Mouse (Mus musculus) CH12.LX (cell line): ENCODE measurements around the gene Pex13.

Source experiments
- BHLHE40 ChIP-seq: IDR thresholded peaks from 2 replicates; pipeline ENCODE4 v1.6.1; 2011; ENCODE audit warnings: mild to moderate bottlenecking, low read depth, low read length, improper control_type of control experiment
- CTCF ChIP-seq, 2 experiments: IDR thresholded peaks in 1 of 2; conservative IDR thresholded peaks in 1 of 2; 2 replicates each; pipeline ENCODE4 v1.5.1; 2011 to 2012; ENCODE audit warnings: low read depth in 2 of 2, low read length in 2 of 2, improper control_type of control experiment in 1 of 2, inconsistent platforms in 1 of 2, mild to moderate bottlenecking in 1 of 2, moderate library complexity in 1 of 2
- EP300 ChIP-seq: IDR thresholded peaks from 2 replicates; pipeline ENCODE4 v1.6.1; 2011; ENCODE audit warnings: low read length, improper control_type of control experiment
- MAX ChIP-seq: IDR thresholded peaks from 2 replicates; pipeline ENCODE4 v1.6.1; 2011; ENCODE audit warnings: low read length, improper control_type of control experiment
- NRF1 ChIP-seq: IDR thresholded peaks from 2 replicates; pipeline ENCODE4 v1.6.1; 2014; ENCODE audit warnings: low read depth, mild to moderate bottlenecking, inconsistent platforms, low read length, improper control_type of control experiment, moderate library complexity
- TCF12 ChIP-seq: IDR thresholded peaks from 2 replicates; pipeline ENCODE4 v1.6.1; 2014; ENCODE audit warnings: low read depth, mild to moderate bottlenecking, inconsistent platforms, low read length, improper control_type of control experiment
- USF1 ChIP-seq: IDR thresholded peaks from 2 replicates; pipeline ENCODE4 v1.6.1; 2014; ENCODE audit warnings: low read depth, mild to moderate bottlenecking, inconsistent platforms, low read length, improper control_type of control experiment
- ZMIZ1 ChIP-seq: IDR thresholded peaks from 2 replicates; pipeline ENCODE4 v1.6.1; 2012; ENCODE audit warnings: low read depth, mild to moderate bottlenecking, inconsistent platforms, low read length, improper control_type of control experiment
- ZNF384 ChIP-seq: IDR thresholded peaks from 2 replicates; pipeline ENCODE4 v1.6.1; 2012; ENCODE audit warnings: low read depth, low read length, improper control_type of control experiment, inconsistent platforms

DNA sequence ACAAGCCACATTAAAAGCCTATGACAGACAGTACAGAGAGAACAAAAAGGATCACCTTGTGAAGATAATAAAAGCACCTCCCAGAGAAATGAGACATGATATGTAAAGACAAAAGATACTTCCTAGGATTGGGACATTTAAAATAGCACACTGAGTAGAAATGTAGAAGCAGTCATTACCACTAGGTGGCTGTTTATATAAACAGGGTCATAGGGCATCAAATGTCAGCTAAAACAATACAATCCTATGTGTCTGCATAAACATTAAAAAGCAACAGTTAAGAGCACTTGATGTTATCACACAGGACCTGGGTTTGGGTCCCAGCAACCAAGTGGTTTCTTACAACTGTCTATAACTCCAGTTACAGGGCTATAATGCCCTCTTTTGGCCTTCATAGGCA lies 35.1 kb downstream of the Pex13 start:
- peak in 1 of 2 experiments; percentile 50; a peak in 2 of 4 replicates for TF ChIP-seq CTCF (conservative IDR thresholded peaks at IDR 0.05 in 1 of 2, IDR thresholded peaks at IDR 0.05 in 1 of 2; ENCODE audit: low read depth in 2 of 2, low read length in 2 of 2)
- TF ChIP-seq ZNF384: no peak
- TF ChIP-seq EP300: no peak
- TF ChIP-seq MAX: no peak
- TF ChIP-seq TCF12: no peak
- no peak for TF ChIP-seq NRF1
- no peak for TF ChIP-seq USF1
- TF ChIP-seq ZMIZ1: no peak
- no peak for TF ChIP-seq BHLHE40
